Mouse (Mus musculus): ENCODE measurements around the gene Ech1.

DNA sequence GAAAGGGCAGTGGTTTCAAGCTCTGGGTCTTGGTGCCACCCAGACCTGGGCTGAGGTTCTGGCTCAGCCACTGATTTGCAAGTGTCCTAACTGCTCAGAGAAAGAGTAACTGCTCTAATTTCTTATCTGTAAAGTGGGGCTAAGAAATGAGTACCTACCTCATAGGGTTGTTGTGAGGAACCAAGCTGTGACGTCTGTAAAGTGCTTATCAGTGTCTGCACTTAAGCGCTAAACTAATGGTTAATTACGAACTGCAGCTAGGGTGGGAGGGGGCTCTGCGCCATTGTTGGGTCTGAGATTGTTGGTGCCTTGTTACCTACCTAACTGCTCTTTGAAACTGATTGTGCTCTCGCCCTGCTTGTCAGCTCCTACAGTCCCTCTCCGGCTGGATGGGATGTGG is 7.5 kb upstream of the Ech1 start:
- TF ChIP-seq CTCF (IDR thresholded peaks at IDR 0.05; ENCODE audit: low read depth) (no peak), EP300 (IDR thresholded peaks at IDR 0.05; ENCODE audit: low read depth) (no peak)

Measured in heart, postnatal 0 days (tissue).